2 mouse cellular contexts compared by ENCODE assay signal in genomic region chr17:25843636-25844395, GRCm38 (mm10).
TF ChIP-seq lines count a peak whose summit lies in the region.

No protein-coding gene starts in this region.

TF ChIP-seq in MEL, 35 proteins besides CTCF, POLR2A, EP300 and RAD21 (continued from another document):
- TF ChIP-seq NRF1 (IDR thresholded peaks at IDR 0.05; ENCODE audit: insufficient read depth, low read depth, low read length, poor library complexity, severe bottlenecking) (no peak), RCOR1 (IDR thresholded peaks at IDR 0.05; ENCODE audit: low read depth, low read length) (no peak), MAZ (IDR thresholded peaks at IDR 0.05; ENCODE audit: low read depth, low read length) (no peak), SMC3 (IDR thresholded peaks at IDR 0.05; ENCODE audit: low read depth, low read length) (no peak), KAT2A (conservative IDR thresholded peaks at IDR 0.05; ENCODE audit: low read depth, low read length) (no peak), BHLHE40 (IDR thresholded peaks at IDR 0.05; ENCODE audit: borderline replicate concordance, low read depth, low read length) (no peak), UBTF (IDR thresholded peaks at IDR 0.05; ENCODE audit: borderline replicate concordance, insufficient read depth, low read depth, low read length) (no peak), GABPA (IDR thresholded peaks at IDR 0.05; ENCODE audit: low read depth, low read length) (no peak)

TF ChIP-seq in myocyte, 11 proteins besides CTCF, POLR2A, EP300 and RAD21 (continued from another document):
- TF ChIP-seq POLR2AphosphoS2 (IDR thresholded peaks at IDR 0.05; ENCODE audit: insufficient read length, low read depth) (no peak), MYOG (IDR thresholded peaks at IDR 0.05; ENCODE audit: control insufficient read depth in 1 of 3, insufficient read depth in 1 of 3, insufficient read length in 2 of 3, low read depth in 2 of 3) (no peak), SRF (IDR thresholded peaks at IDR 0.05; ENCODE audit: control insufficient read depth, insufficient read length, low read depth) (no peak), REST (IDR thresholded peaks at IDR 0.05; ENCODE audit: insufficient read depth, insufficient read length) (no peak), CEBPB (IDR thresholded peaks at IDR 0.05; ENCODE audit: insufficient read depth, poor library complexity, severe bottlenecking) (no peak), TCF12 (IDR thresholded peaks at IDR 0.05; ENCODE audit: insufficient read depth, poor library complexity, severe bottlenecking) (no peak)
